Mouse (Mus musculus): ENCODE measurements at regions not wholly inside any gene's neighbourhood (a gene's known extent, or its start where the extent isn't known, plus 50 kb on each side); places are given as distances from the start of the nearest gene placed in this dataset.

DNA sequence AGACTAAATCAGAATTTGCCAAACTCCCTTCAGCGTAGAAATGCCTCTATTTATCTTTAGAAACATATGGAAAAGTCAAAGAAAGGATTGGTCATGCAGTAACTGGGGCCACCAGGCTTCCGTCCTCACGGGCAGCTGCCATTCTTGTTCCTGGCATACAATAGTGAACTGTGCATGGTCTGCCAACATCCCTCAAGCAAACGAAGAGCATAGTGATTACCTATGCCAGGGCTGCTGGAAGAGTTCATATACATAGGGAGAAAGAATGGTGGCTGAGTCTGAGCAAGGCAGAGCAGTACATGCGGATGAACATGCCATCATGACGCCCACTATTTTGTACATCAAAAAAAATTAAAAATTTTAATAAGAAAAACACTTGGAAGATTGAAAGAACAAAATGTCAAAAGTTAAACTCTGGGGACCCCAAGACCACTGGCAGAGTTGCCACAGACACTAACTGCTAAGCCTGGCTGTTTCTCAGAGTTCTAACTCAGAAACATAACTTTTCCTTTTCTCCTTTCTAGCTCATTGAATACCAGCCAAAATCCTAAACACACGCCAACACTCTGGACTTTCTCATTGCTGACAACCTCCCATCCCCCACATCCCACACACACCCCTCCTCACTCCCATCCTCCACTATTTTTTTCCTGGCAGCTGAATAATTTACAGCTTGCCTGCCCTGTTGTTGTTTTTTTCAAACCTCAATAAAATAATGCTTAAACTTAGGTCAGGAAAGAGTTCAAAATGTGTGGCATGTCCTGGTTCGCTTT is 989.1 kb downstream of the 4930447A16Rik start:
- TF ChIP-seq CTCF (IDR thresholded peaks at IDR 0.05; ENCODE audit: control insufficient read depth, insufficient read depth, insufficient replicate concordance, low read depth, low read length) (no peak), POLR2A (IDR thresholded peaks at IDR 0.05; ENCODE audit: control insufficient read depth, low read depth, low read length) (no peak)
